Mouse (Mus musculus): ENCODE results near the gene Asic3. TPM values are rescaled to one million over a fixed set of nuclear protein-coding genes. Genes with fewer than 3 reads are reported as not detected.

Asic3 gene
- polyA plus RNA-seq, 2 experiments: not detected

- 5% methylated on average over 5 of the region's 5 CpGs for WGBS (ENCODE audit: insufficient replicate concordance)
- H3K9me3 ChIP-seq (ENCODE audit: control insufficient read depth, low read length): no peaks in the 10 kb centered on the region
- no peak for TF ChIP-seq CTCF (IDR thresholded peaks at IDR 0.05; ENCODE audit: low read depth)
- no peak for TF ChIP-seq EP300 (IDR thresholded peaks at IDR 0.05; ENCODE audit: low read depth)
- H3K4me1 ChIP-seq (replicated peaks; ENCODE audit: control insufficient read depth in 2 of 2, insufficient read depth in 2 of 2, low read length in 1 of 2): no peaks in the 10 kb centered on the region
- no peaks in the 10 kb centered on the region; the same call in 1 of the 2 replicates for H3K27me3 ChIP-seq (ENCODE audit: control insufficient read depth, insufficient read depth, low read length)
- no peak overlapping the region for H3K9ac ChIP-seq (replicated peaks)
- no peak overlapping the region for H3K4me2 ChIP-seq (ENCODE audit: low read depth)
- H3K27ac ChIP-seq: no peak overlapping the region
- DNase-seq (ENCODE audit: low read depth in 3 of 3, low spot score in 3 of 3) (no peak), ATAC-seq (ENCODE audit: insufficient read depth) (no peak)
- no peaks in the 10 kb centered on the region for H3K36me3 ChIP-seq (replicated peaks; ENCODE audit: control insufficient read depth, insufficient read depth, low read depth)
- H3K4me3 ChIP-seq (ENCODE audit: insufficient read depth in 1 of 2, low read depth in 2 of 2, low read length in 2 of 2): no peak overlapping the region
Measured at GRCm38 (mm10) chr5:24365528-24365927, 47.7 kb upstream of the Asic3 start.

GRCm38 (mm10) chr5:24366426-24366825 is 46.8 kb upstream of the Asic3 start:
- no peak overlapping the region for H3K4me2 ChIP-seq (ENCODE audit: low read depth)
- H3K4me1 ChIP-seq (replicated peaks; ENCODE audit: control insufficient read depth in 2 of 2, insufficient read depth in 2 of 2, low read length in 1 of 2): no peaks in the 10 kb centered on the region
- H3K9me3 ChIP-seq (ENCODE audit: control insufficient read depth, low read length): no peaks in the 10 kb centered on the region
- 45% methylated on average over 9 of the region's 9 CpGs for WGBS (ENCODE audit: insufficient replicate concordance)
- ATAC-seq (ENCODE audit: insufficient read depth): no peak
- no peaks in the 10 kb centered on the region; the same call in 1 of the 2 replicates for H3K27me3 ChIP-seq (ENCODE audit: control insufficient read depth, insufficient read depth, low read length)
- no peak for DNase-seq (ENCODE audit: low read depth in 3 of 3, low spot score in 3 of 3)
- TF ChIP-seq EP300 (IDR thresholded peaks at IDR 0.05; ENCODE audit: low read depth) (no peak), CTCF (IDR thresholded peaks at IDR 0.05; ENCODE audit: low read depth) (no peak)
- no peak overlapping the region for H3K27ac ChIP-seq
- H3K36me3 ChIP-seq (replicated peaks; ENCODE audit: control insufficient read depth, insufficient read depth, low read depth): no peaks in the 10 kb centered on the region
- no peak overlapping the region for H3K9ac ChIP-seq (replicated peaks)
- no peak overlapping the region for H3K4me3 ChIP-seq (ENCODE audit: insufficient read depth in 1 of 2, low read depth in 2 of 2, low read length in 2 of 2)

GRCm38 (mm10) chr5:24369767-24370166 is 43.4 kb upstream of the Asic3 start:
- no peak overlapping the region for H3K4me2 ChIP-seq (ENCODE audit: low read depth)
- TF ChIP-seq EP300 (IDR thresholded peaks at IDR 0.05; ENCODE audit: low read depth) (no peak), CTCF (IDR thresholded peaks at IDR 0.05; ENCODE audit: low read depth) (no peak)
- no peaks in the 10 kb centered on the region for H3K9me3 ChIP-seq (ENCODE audit: control insufficient read depth, low read length)
- no peak for DNase-seq (ENCODE audit: low read depth in 3 of 3, low spot score in 3 of 3)
- 60% methylated on average over 9 of the region's 9 CpGs for WGBS (ENCODE audit: insufficient replicate concordance)
- H3K27ac ChIP-seq: no peak overlapping the region
- no peak overlapping the region for H3K9ac ChIP-seq (replicated peaks)
- no peaks in the 10 kb centered on the region for H3K27me3 ChIP-seq (ENCODE audit: control insufficient read depth, insufficient read depth, low read length)
- H3K36me3 ChIP-seq (replicated peaks; ENCODE audit: control insufficient read depth, insufficient read depth, low read depth): no peaks in the 10 kb centered on the region
- no peak overlapping the region for H3K4me3 ChIP-seq (ENCODE audit: insufficient read depth in 1 of 2, low read depth in 2 of 2, low read length in 2 of 2)
- ATAC-seq (ENCODE audit: insufficient read depth): no peak
- H3K4me1 ChIP-seq (replicated peaks; ENCODE audit: control insufficient read depth in 2 of 2, insufficient read depth in 2 of 2, low read length in 1 of 2): no peaks in the 10 kb centered on the region

- no peaks in the 10 kb centered on the region for H3K27me3 ChIP-seq (ENCODE audit: control insufficient read depth, insufficient read depth, low read length)
- H3K4me2 ChIP-seq (ENCODE audit: low read depth): no peak overlapping the region
- 70% methylated on average over 5 of the region's 5 CpGs for WGBS (ENCODE audit: insufficient replicate concordance)
- DNase-seq (ENCODE audit: low read depth in 3 of 3, low spot score in 3 of 3) (no peak), ATAC-seq (ENCODE audit: insufficient read depth) (no peak)
- TF ChIP-seq EP300 (IDR thresholded peaks at IDR 0.05; ENCODE audit: low read depth) (no peak), CTCF (IDR thresholded peaks at IDR 0.05; ENCODE audit: low read depth) (no peak)
- H3K4me3 ChIP-seq (ENCODE audit: insufficient read depth in 1 of 2, low read depth in 2 of 2, low read length in 2 of 2): no peak overlapping the region
- no peaks in the 10 kb centered on the region for H3K36me3 ChIP-seq (replicated peaks; ENCODE audit: control insufficient read depth, insufficient read depth, low read depth)
- no peak overlapping the region for H3K27ac ChIP-seq
- H3K4me1 ChIP-seq (replicated peaks; ENCODE audit: control insufficient read depth in 2 of 2, insufficient read depth in 2 of 2, low read length in 1 of 2): no peaks in the 10 kb centered on the region
- H3K9me3 ChIP-seq (ENCODE audit: control insufficient read depth, low read length): no peaks in the 10 kb centered on the region
- H3K9ac ChIP-seq (replicated peaks): no peak overlapping the region
Measured at GRCm38 (mm10) chr5:24373807-24374206, 39.4 kb upstream of the Asic3 start.

GRCm38 (mm10) chr5:24374216-24374615 is 39.0 kb upstream of the Asic3 start:
- Histone ChIP-seq H3K9me3 (ENCODE audit: control insufficient read depth, low read length) (no peaks in the 10 kb centered on the region), H3K4me3 (ENCODE audit: insufficient read depth in 1 of 2, low read depth in 2 of 2, low read length in 2 of 2) (no peak overlapping the region), H3K27ac (no peak overlapping the region), H3K4me2 (ENCODE audit: low read depth) (no peak overlapping the region), H3K27me3 (ENCODE audit: control insufficient read depth, insufficient read depth, low read length) (no peaks in the 10 kb centered on the region), H3K9ac (replicated peaks) (no peak overlapping the region), H3K36me3 (replicated peaks; ENCODE audit: control insufficient read depth, insufficient read depth, low read depth) (no peaks in the 10 kb centered on the region), H3K4me1 (replicated peaks; ENCODE audit: control insufficient read depth in 2 of 2, insufficient read depth in 2 of 2, low read length in 1 of 2) (no peaks in the 10 kb centered on the region)
- no peak for TF ChIP-seq CTCF (IDR thresholded peaks at IDR 0.05; ENCODE audit: low read depth)
- TF ChIP-seq EP300 (IDR thresholded peaks at IDR 0.05; ENCODE audit: low read depth): no peak
- 74% methylated on average over 6 of the region's 6 CpGs for WGBS (ENCODE audit: insufficient replicate concordance)
- ATAC-seq (ENCODE audit: insufficient read depth): no peak
- DNase-seq (ENCODE audit: low read depth in 3 of 3, low spot score in 3 of 3): no peak
